Mouse (Mus musculus) pancreas, adult 10 weeks (tissue): ENCODE measurements around the gene Slco1a5. TPM values are rescaled to one million over a fixed set of nuclear protein-coding genes. Genes with fewer than 3 reads are reported as not detected.

Experiments used
- polyA plus RNA-seq: library from polyadenylated mRNA; stranded (reverse); fragments of 350-450 nt; fragmentation: Illumina TruSeq; extraction: RNeasy Lipid Tissue Mini Kit (QIAGEN cat#74804); gene quantifications from one replicate; pipeline ENCODE4 v1.2.3, GENCODE M21; 2015; ENCODE audit warnings: low read depth, low replicate concordance; ENCODE audit not compliant: insufficient read depth

Gene Slco1a5
- not detected for polyA plus RNA-seq

DNA sequence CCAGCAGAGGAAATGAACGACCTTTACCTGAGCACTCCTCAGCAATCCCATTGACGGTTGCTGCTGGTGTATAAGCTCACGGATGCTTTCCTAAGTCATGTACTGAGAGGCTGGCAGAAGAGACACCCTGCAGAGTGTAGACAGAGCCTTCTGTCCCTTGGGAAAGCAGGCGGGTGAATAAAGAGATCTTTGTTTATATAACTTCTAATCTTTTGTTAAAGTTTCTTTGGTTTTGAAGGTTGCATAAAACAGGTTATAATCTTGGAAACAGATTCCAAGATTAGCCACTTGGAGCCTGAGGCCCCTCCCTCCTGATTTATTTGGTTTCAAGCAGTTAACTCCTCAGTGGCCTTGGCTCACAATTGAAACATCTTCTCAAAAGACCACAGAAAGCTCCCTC, at the start of gene Slco1a5:
Gene Slco1a5 (minus strand): TSS at position 101 of the 400 bp plus-strand sequence.

DNA sequence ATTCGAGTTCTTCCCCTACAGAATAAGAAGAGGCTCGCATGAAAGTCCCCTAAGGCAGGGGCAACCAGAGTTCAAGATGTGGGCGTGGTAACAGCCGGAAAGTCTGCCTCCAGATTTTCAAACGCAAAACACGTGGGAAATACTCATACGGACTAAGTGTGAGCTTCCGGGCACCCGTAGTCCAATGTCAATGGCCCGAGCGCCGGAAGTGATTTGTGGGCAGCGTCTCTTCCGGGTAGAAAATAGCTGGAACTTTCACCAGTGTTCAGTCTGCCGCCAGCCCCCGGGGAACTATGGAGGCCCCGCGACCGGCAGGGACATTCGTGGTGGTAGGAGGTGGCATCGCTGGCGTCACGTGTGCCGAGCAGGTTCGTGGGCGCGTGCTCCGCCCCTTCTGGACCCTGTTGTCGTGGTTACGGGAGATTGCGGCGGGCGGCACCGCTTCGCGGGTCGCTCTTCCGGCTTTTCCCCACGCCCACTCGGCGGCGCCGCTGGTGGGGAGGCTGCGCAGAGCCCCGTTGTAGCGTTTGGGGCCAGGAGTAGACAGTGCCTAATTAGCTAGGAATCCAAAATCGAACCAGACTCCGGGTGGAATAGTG, 22.8 kb upstream of the Slco1a5 start, which contains the start of gene Pyroxd1:
Gene Pyroxd1 (plus strand): TSS at position 215 of the 599 bp plus-strand sequence.

DNA sequence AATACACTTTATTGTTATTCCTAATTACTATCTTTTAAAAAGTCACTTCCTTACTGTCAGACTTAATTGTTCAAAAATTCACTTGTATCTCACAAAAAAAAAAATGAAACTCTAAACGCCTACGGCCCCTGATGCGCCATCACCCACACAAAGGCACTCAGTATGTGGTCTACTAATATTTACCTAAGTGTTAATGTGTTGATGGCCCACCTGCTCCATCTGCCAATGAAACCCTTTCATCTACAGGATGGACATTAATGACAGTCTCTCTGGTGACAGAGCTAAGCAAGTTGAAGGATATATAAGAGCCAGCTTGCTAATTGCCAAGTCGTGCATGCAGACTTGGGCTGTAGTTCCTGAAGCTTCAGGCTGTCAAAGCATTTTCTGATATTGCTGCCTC, 24.7 kb downstream of the Slco1a5 start, which contains the start of gene Iapp:
Gene Iapp (plus strand): TSS at position 326 of the 400 bp plus-strand sequence.

DNA sequence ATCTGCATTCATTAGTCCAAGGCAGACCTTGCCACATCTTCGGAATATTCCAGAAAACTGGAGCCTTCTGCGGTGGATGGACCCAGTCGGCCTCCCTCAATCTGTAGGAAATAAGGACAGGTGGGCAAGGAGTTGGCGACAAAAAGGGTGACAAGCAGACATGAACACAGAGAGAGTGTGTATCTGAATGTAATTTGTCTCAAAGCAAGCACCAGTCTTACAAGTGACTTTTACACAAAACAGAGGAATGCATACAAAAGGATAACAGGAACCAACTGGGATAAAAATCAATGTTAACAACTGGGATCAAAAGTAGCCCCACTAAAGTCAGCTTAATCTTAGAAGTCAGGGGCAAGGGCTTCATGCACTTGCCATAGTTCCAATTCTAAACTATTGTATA, 114.4 kb downstream of the Slco1a5 start, which contains the start of gene Slco1a6:
Gene Slco1a6 (minus strand): TSS at position 101 of the 400 bp plus-strand sequence.

Other genes starting within 250 kb of the Slco1a5 start
- gene Slco1a6, start 114.5 kb downstream of the Slco1a5 start, polyA plus RNA-seq, result 1.0 TPM
- gene Iapp, start 24.6 kb downstream of the Slco1a5 start, polyA plus RNA-seq, result 1,565 TPM
- gene Pyroxd1, start 22.7 kb upstream of the Slco1a5 start, polyA plus RNA-seq, result 4.0 TPM
- 7.6 TPM for gene Recql, start 64.1 kb upstream of the Slco1a5 start, polyA plus RNA-seq
- gene Golt1b, start 64.2 kb upstream of the Slco1a5 start, polyA plus RNA-seq, result 8.5 TPM
- 1.8 TPM for gene Spx, start 90.5 kb upstream of the Slco1a5 start, polyA plus RNA-seq
- gene Gys2, start 150.1 kb upstream of the Slco1a5 start, polyA plus RNA-seq, result not detected
- gene Ldhb, start 185.0 kb upstream of the Slco1a5 start, polyA plus RNA-seq, result 12.6 TPM
- gene Kcnj8, start 248.6 kb upstream of the Slco1a5 start, polyA plus RNA-seq, result 2.5 TPM